Mouse (Mus musculus): ENCODE data around the gene Hspa12b.

DNA sequence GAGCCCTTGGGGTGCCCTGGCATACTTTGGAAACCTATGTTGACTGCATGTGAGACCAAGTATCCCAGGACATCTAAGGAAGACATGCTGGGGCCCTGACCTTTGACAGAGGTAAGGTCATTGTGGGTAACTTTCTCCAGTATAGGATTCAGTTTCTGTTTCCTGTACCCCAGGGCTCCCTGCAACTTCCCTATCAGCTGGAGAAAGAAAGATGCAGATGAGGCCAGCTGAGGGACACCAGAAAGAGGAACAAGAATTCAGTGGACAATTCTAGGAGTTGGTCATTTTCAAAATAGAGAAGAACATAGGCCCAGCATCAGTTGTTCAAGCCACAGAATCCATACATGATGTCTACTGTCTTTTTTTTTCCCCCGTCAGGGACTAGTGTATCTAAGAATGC, 37.4 kb upstream of the Hspa12b start:
- TF ChIP-seq GATA1 (IDR thresholded peaks at IDR 0.05; ENCODE audit: borderline replicate concordance, low read length) = no peak
- no peak for TF ChIP-seq FLI1 (IDR thresholded peaks at IDR 0.05; ENCODE audit: low read length)

Measured in megakaryocyte, embryonic 14.5 days (primary cell).